Mouse (Mus musculus) limb, embryonic 11.5 days (tissue): ENCODE results near the gene Mtfr2. TPM values are rescaled to one million over a fixed set of nuclear protein-coding genes. Genes with fewer than 3 reads are reported as not detected.

ENCODE experiments used
- ATAC-seq: fragments of 200-750 bp; cut with Nextera tagmentation; 2 replicates; pipeline ENCODE4 v1.8.0; 2017; ENCODE audit warnings: low read depth; ENCODE audit not compliant: insufficient number of reproducible peaks, low FRiP score, low TSS enrichment
- DNase-seq: peaks from one replicate; pipeline ENCODE4 v3.0.0-alpha.2; 2015; ENCODE audit warnings: low spot score
- H3K27ac ChIP-seq: fragments of 300-500 bp; sonication (generic); replicated peaks from 2 replicates; pipeline ENCODE4 v1.5.1; 2014; ENCODE audit warnings: low read depth, mild to moderate bottlenecking, low read length
- H3K27me3 ChIP-seq: fragments of 300-500 bp; sonication (generic); 2 replicates; pipeline ENCODE4 v1.6.1; 2014; ENCODE audit warnings: mild to moderate bottlenecking, low read length, mixed read lengths; ENCODE audit not compliant: control insufficient read depth, insufficient read depth
- H3K36me3 ChIP-seq: fragments of 300-500 bp; sonication (generic); 2 replicates; pipeline ENCODE4 v1.6.1; 2014; ENCODE audit warnings: mild to moderate bottlenecking, low read length, moderate library complexity, mixed read lengths; ENCODE audit not compliant: control insufficient read depth, insufficient read depth
- H3K4me1 ChIP-seq: fragments of 300-500 bp; sonication (generic); 2 replicates; pipeline ENCODE4 v1.6.1; 2014; ENCODE audit warnings: low read length, mixed read lengths; ENCODE audit not compliant: control insufficient read depth, insufficient read depth
- H3K4me2 ChIP-seq: fragments of 300-500 bp; sonication (generic); 2 replicates; pipeline ENCODE4 v1.6.1; 2014; ENCODE audit warnings: low read depth, mild to moderate bottlenecking, moderate library complexity; ENCODE audit not compliant: severe bottlenecking
- H3K4me3 ChIP-seq: fragments of 300-500 bp; sonication (generic); 2 replicates; pipeline ENCODE4 v1.5.1; 2014; ENCODE audit warnings: low read depth, low read length
- H3K9ac ChIP-seq: fragments of 300-500 bp; sonication (generic); 2 replicates; pipeline ENCODE4 v1.6.1; 2014; ENCODE audit warnings: mild to moderate bottlenecking, low read length
- H3K9me3 ChIP-seq: fragments of 300-500 bp; sonication (generic); 2 replicates; pipeline ENCODE4 v1.6.1; 2016; ENCODE audit warnings: low read length; ENCODE audit not compliant: control insufficient read depth
- WGBS: fragments of 180-500 bp; shearing (Covaris S2); extraction: QIAGEN DNeasy Blood & Tissue Kit; methylation state at CpG from one replicate; pipeline ENCODE4 v1.1.7; 2014; 5-methylcytosine and 5-hydroxymethylcytosine counted together
- polyA plus RNA-seq: library from polyadenylated mRNA; unstranded; fragments of >200 nt; fragmentation: Nextera tagmentation; extraction: Ambion mirVana; gene quantifications from 2 replicates; pipeline ENCODE4 v1.2.1, GENCODE M21; 2014

Gene Mtfr2
- polyA plus RNA-seq, 1 experiment from 2014 or later, result 1.6 TPM

DNA sequence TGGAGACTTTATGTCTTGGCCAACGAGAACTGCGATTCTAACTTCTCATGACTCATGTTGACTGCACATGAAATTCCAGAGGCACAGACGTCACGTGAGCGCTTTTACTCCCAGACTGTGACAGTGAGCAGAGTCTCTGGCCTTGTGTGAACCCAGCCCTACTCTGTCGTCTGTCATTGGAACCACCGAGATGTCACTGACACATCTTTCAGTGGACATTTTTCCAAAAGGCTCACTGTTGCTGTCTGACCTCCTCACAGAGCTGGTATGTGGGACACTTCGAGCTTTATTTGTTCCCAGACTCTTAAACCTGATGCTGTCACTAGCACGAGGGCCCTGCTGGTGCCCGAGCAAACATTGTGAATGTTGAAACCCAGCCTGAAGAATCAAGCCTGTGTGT is 61.6 kb downstream of the Mtfr2 start:
- Histone ChIP-seq H3K9ac (no peak overlapping the region), H3K27ac (no peak overlapping the region), H3K27me3 (no peaks in the 10 kb centered on the region), H3K4me3 (no peak overlapping the region), H3K9me3 (no peaks in the 10 kb centered on the region), H3K4me2 (no peak overlapping the region), H3K36me3 (no peaks in the 10 kb centered on the region), H3K4me1 (no peaks in the 10 kb centered on the region)
- DNase-seq (no peak), ATAC-seq (no peak)
- WGBS, result 82% methylated on average over 10 of the region's 10 CpGs

Other genes starting within 250 kb of the Mtfr2 start
- 1.1 and 1.9 TPM in 2 replicates for gene Map7, start 199.3 kb upstream of the Mtfr2 start, polyA plus RNA-seq
- gene Bclaf1, start 35.3 kb upstream of the Mtfr2 start, polyA plus RNA-seq, result 176 and 185 TPM in 2 replicates